Comparison of ENCODE assay signal across 8 mouse cellular contexts in the genomic region with DNA sequence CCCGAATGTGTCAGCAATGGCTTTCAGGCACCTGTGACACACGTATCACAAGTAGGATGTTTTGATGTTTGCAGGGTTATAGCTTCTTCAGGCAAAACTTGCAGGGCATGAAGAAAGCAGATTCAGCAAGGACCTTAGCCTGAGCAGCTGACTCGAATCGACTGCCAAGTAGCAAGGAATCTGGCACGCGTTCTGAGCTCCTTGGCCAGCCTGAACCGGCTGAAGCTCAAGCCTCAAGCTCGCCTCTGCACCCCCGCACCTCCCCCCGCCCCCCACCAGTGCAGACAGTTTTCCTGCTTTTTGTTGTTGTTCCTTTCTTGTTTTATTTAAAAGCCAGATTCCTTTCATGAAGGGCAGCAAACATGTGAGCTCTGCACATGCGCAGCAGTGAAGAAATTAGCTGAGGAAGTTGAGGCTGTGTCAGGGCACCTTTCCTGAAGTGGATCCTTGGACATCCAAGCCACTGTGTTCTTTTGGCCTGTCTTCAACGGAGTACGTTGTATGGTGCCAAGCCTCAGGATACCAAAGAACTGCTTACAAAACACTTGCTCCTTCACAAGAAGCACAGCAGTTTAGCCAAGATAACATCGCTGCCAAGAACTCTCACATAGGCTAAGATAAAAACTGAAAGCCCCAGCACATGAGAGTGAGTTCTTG. TPM values are rescaled to one million over a fixed set of nuclear protein-coding genes. Genes with fewer than 3 reads are reported as not detected.
A peak's percentile ranks its signal among the peaks of the same experiment; 100 is the strongest.
DNase-seq lines count a peak whose midpoint lies in the region; ATAC-seq and TF ChIP-seq lines count a peak whose summit lies in the region.

No protein-coding gene starts in this region.

- H3K27ac ChIP-seq in heart, embryonic 10.5 days: no peak overlapping the region
- H3K27ac ChIP-seq in heart, embryonic 15.5 days: peak overlapping the region; percentile 7; the same call in 1 of the 2 replicates
- H3K27ac ChIP-seq in lung, postnatal 0 days (ENCODE audit: low read length): peak overlapping the region; percentile 54

- H3K27me3 ChIP-seq in heart, embryonic 10.5 days (ENCODE audit: insufficient read depth, poor library complexity, severe bottlenecking): no peaks in the 10 kb centered on the region
- no peaks in the 10 kb centered on the region for H3K27me3 ChIP-seq in heart, embryonic 15.5 days
- no peaks in the 10 kb centered on the region for H3K27me3 ChIP-seq in lung, postnatal 0 days (replicated peaks; ENCODE audit: insufficient read depth, low read length)

- DNase-seq in heart, adult 18-20 months: peak; percentile 85
- DNase-seq in heart, embryonic 10.5 days (ENCODE audit: low spot score): no peak
- peak; percentile 76 to 83 for DNase-seq in cerebellum, postnatal 25 days
- peak; percentile 69 for DNase-seq in layer of hippocampus, adult 11-12 months (ENCODE audit: low spot score)
- peak; percentile 85 for DNase-seq in lung, postnatal 0 days (ENCODE audit: low spot score)
- peak; percentile 38 for DNase-seq in telencephalon, adult 2 months (ENCODE audit: low read depth, low spot score)
- no peak for DNase-seq in spleen, postnatal 10 days (ENCODE audit: low spot score in 2 of 2)

- no peak overlapping the region for H3K4me3 ChIP-seq in heart, embryonic 10.5 days
- H3K4me3 ChIP-seq in heart, embryonic 15.5 days: 0 out of 2 replicates have a peak overlapping the region, but pooled peaks have one; percentile 2
- H3K4me3 ChIP-seq in lung, postnatal 0 days (ENCODE audit: low read depth, low read length): no peak overlapping the region

- peak overlapping the region; percentile 5 for H3K4me2 ChIP-seq in heart, embryonic 15.5 days
- H3K4me2 ChIP-seq in lung, postnatal 0 days (replicated peaks; ENCODE audit: low read depth, low read length): peak overlapping the region; percentile 38

- no peak overlapping the region for H3K9ac ChIP-seq in heart, embryonic 15.5 days
- no peak overlapping the region for H3K9ac ChIP-seq in lung, postnatal 0 days (replicated peaks; ENCODE audit: low read depth)

- no peak for TF ChIP-seq EP300 in lung, postnatal 0 days (IDR thresholded peaks at IDR 0.05)

- ATAC-seq in heart, embryonic 15.5 days (replicated peaks; ENCODE audit: insufficient number of reproducible peaks, insufficient read depth, low FRiP score, low read depth): peak; percentile 79
- ATAC-seq in lung, postnatal 0 days: peak; percentile 91

- WGBS in heart, embryonic 10.5 days: 73% methylated on average over 14 of the region's 14 CpGs
- WGBS in heart, embryonic 15.5 days: 40% methylated on average over 14 of the region's 14 CpGs
- 39% methylated on average over 14 of the region's 14 CpGs for WGBS in lung, postnatal 0 days

- no peaks in the 10 kb centered on the region for H3K9me3 ChIP-seq in heart, embryonic 10.5 days
- H3K9me3 ChIP-seq in heart, embryonic 15.5 days (replicated peaks): no peaks in the 10 kb centered on the region
- no peaks in the 10 kb centered on the region for H3K9me3 ChIP-seq in lung, postnatal 0 days (ENCODE audit: low read length)

- no peak for TF ChIP-seq CTCF in lung, postnatal 0 days (IDR thresholded peaks at IDR 0.05)

- H3K4me1 ChIP-seq in heart, embryonic 10.5 days: peaks cover 4% of the 10 kb centered on the region; the same call in 1 of the 2 replicates
- peaks cover 4% of the 10 kb centered on the region; the same call in 1 of the 2 replicates for H3K4me1 ChIP-seq in heart, embryonic 15.5 days (replicated peaks)
- no peaks in the 10 kb centered on the region for H3K4me1 ChIP-seq in lung, postnatal 0 days (ENCODE audit: insufficient read depth, low read depth, low read length)

- no peaks in the 10 kb centered on the region for H3K36me3 ChIP-seq in heart, embryonic 10.5 days
- no peaks in the 10 kb centered on the region for H3K36me3 ChIP-seq in heart, embryonic 15.5 days
- no peaks in the 10 kb centered on the region for H3K36me3 ChIP-seq in lung, postnatal 0 days (ENCODE audit: insufficient read depth, low read length)

RNA-seq across cellular contexts. Expression of a gene that starts 46.3 kb away (rescaled TPM):
- total RNA-seq in heart, adult 18-20 months (2021): not detected
- not detected in 2 replicates for polyA plus RNA-seq in heart, embryonic 10.5 days (2016; fragmentation: Nextera tagmentation; extraction: Ambion mirVana)
- not detected in 2 replicates for polyA plus RNA-seq in heart, embryonic 15.5 days (2015; fragmentation: Nextera tagmentation; extraction: Ambion mirVana)
- 0.04 TPM in 1 of 2 replicates, not detected in the other for polyA plus RNA-seq in lung, postnatal 0 days (2015; fragmentation: Nextera tagmentation; extraction: Ambion mirVana)

Comparison
In these comparisons a context has a peak if more than half of its experiments do, and no peak if none do; other contexts are left out.
1. DNase-seq: peak in heart, adult 18-20 months (2 of 2), cerebellum, postnatal 25 days (2 of 2), layer of hippocampus, adult 11-12 months (single experiment), lung, postnatal 0 days (single experiment) and telencephalon, adult 2 months (single experiment); none in heart, embryonic 10.5 days (single experiment) and spleen, postnatal 10 days (0 of 2).